Mouse (Mus musculus): ENCODE measurements around the gene Nrap. TPM values are rescaled to one million over a fixed set of nuclear protein-coding genes. Genes with fewer than 3 reads are reported as not detected.

Gene Nrap
- 0.38 and 0.61 TPM in 2 replicates for polyA plus RNA-seq (2016; fragmentation: Nextera tagmentation; extraction: Ambion mirVana)

DNA sequence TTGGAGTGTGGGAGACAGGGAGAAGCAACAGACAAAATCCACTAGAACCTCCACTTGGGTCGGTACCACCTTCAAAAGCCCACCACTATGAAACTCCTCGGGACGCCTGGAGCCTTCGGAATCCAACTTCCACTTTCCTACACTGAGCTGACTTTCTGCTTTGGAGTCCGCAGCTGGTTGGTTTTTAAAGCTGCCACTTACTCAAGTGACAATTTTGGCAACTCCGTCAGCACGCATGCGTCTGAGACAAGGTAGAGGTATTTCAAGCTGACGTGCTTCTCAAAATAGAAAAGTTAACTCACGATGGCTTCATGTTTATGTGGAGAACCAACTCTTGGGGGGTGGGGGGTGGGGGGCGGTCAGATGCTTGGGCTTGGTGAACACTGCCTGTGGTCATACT, at the start of gene Nrap:
Nrap (minus strand) TSS at position 159 of the 400 bp plus-strand sequence.
- no peaks in the 10 kb centered on the region for H3K4me1 ChIP-seq (replicated peaks)
- WGBS, result 86% methylated on average over 11 of the region's 11 CpGs
- H3K4me3 ChIP-seq (replicated peaks), result no peak within 1 kb of the TSS
- no peak within 1 kb of the TSS for H3K4me2 ChIP-seq
- H3K36me3 ChIP-seq, result no peaks in the 10 kb centered on the region
- ATAC-seq (ENCODE audit: insufficient number of reproducible peaks, insufficient read depth, low FRiP score, low TSS enrichment, low read depth), result no peak
- no peak within 1 kb of the TSS for H3K27ac ChIP-seq
- H3K9ac ChIP-seq (replicated peaks), result no peak within 1 kb of the TSS
- H3K27me3 ChIP-seq, result peaks cover 1% of the 10 kb centered on the region; the same call in 1 of the 2 replicates
- no peaks in the 10 kb centered on the region for H3K9me3 ChIP-seq

DNA sequence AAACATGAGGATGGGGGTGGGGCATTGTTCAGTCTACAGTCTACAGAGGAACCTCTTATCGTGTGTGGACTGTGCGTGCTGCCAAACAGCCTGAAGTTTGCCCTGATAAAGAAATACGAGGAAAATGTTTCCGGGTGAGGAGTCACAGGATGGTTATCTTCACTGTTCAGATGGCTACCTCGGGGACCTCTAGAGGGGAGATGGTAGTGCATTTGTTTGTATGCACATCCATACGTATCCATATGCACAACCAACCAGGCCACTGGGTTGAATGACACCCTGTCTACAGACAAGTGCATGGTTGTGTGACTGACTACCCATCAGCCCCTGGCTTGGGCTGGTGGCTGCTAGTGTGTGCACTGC, 49.2 kb upstream of the Nrap start:
- H3K4me3 ChIP-seq (replicated peaks), result no peak overlapping the region
- H3K36me3 ChIP-seq, result peaks cover 41% of the 10 kb centered on the region
- 0 out of 2 replicates have a peak overlapping the region, but pooled peaks have one; percentile 37 for H3K27ac ChIP-seq
- H3K4me1 ChIP-seq (replicated peaks), result no peaks in the 10 kb centered on the region
- no peaks in the 10 kb centered on the region for H3K27me3 ChIP-seq
- 89% methylated on average over 6 of the region's 6 CpGs for WGBS
- ATAC-seq (ENCODE audit: insufficient number of reproducible peaks, insufficient read depth, low FRiP score, low TSS enrichment, low read depth), result no peak
- no peak overlapping the region for H3K4me2 ChIP-seq
- no peaks in the 10 kb centered on the region for H3K9me3 ChIP-seq
- H3K9ac ChIP-seq (replicated peaks), result no peak overlapping the region

GRCm38 (mm10) chr19:56438357-56439071, 48.7 kb upstream of the Nrap start:
- Histone ChIP-seq H3K9me3 (no peaks in the 10 kb centered on the region), H3K4me1 (replicated peaks) (no peaks in the 10 kb centered on the region), H3K36me3 (peaks cover 47% of the 10 kb centered on the region), H3K9ac (replicated peaks) (no peak overlapping the region), H3K4me2 (no peak overlapping the region), H3K27ac (0 out of 2 replicates have a peak overlapping the region, but pooled peaks have one; percentile 37), H3K4me3 (replicated peaks) (no peak overlapping the region), H3K27me3 (no peaks in the 10 kb centered on the region)
- ATAC-seq (ENCODE audit: insufficient number of reproducible peaks, insufficient read depth, low FRiP score, low TSS enrichment, low read depth), result no peak
- 88% methylated on average over 7 of the region's 7 CpGs for WGBS

DNA sequence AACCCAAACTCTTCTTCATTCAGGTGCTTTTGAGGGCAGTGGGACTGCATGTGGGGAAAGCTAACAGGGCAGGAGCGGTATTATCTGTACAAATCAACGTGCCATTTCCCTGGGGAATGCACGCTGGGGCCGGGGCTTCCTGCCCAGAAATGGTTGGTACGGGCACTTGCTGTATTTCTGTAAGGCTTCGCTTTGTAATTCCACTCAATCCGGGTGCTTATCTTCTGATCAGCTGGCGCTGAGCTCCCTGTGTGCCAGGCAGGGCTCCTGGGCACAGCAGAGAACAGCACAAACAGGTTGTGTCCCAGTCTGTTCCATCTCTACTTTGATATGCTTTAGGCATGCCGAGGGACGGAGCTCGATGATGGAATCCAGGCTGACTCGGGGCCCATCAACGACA, 46.5 kb upstream of the Nrap start:
- no peaks in the 10 kb centered on the region for H3K27me3 ChIP-seq
- no peak for ATAC-seq (ENCODE audit: insufficient number of reproducible peaks, insufficient read depth, low FRiP score, low TSS enrichment, low read depth)
- peaks cover 43% of the 10 kb centered on the region for H3K36me3 ChIP-seq
- 87% methylated on average over 13 of the region's 13 CpGs for WGBS
- no peak overlapping the region for H3K4me2 ChIP-seq
- H3K9me3 ChIP-seq, result no peaks in the 10 kb centered on the region
- H3K9ac ChIP-seq (replicated peaks), result no peak overlapping the region
- no peaks in the 10 kb centered on the region; the same call in none of the 2 replicates for H3K4me1 ChIP-seq (replicated peaks)
- no peak overlapping the region for H3K4me3 ChIP-seq (replicated peaks)
- H3K27ac ChIP-seq, result no peak overlapping the region

- 94% methylated on average over 7 of the region's 7 CpGs for WGBS
- Histone ChIP-seq H3K4me1 (replicated peaks) (peaks cover 4% of the 10 kb centered on the region), H3K9me3 (no peaks in the 10 kb centered on the region), H3K9ac (replicated peaks) (no peak overlapping the region), H3K27me3 (no peaks in the 10 kb centered on the region), H3K36me3 (peaks cover 27% of the 10 kb centered on the region), H3K27ac (no peak overlapping the region), H3K4me3 (replicated peaks) (no peak overlapping the region), H3K4me2 (no peak overlapping the region)
- ATAC-seq (ENCODE audit: insufficient number of reproducible peaks, insufficient read depth, low FRiP score, low TSS enrichment, low read depth), result no peak
Measured at GRCm38 (mm10) chr19:56433581-56433980, 43.7 kb upstream of the Nrap start.

DNA sequence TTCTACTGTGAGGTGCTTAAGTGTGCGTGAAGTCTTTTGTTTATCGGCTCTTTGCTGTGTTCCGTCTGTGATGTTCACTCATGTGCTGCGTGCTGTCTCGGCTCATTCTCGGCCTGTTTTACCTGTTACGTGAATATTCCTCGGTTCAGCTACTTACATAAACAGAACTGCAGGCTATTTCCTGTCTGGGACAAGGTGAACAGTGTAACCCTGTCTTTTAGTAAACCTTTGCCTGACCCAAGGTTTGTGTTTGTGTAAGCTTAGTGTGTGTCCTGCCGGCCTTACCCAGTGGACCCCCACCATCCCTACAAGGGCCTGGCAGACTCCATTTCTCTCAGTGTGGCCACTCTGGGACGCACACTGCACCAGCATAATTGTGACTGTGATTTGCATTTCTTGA, 42.9 kb upstream of the Nrap start:
- Histone ChIP-seq H3K4me1 (replicated peaks) (peaks cover 4% of the 10 kb centered on the region), H3K27me3 (no peaks in the 10 kb centered on the region), H3K9me3 (no peaks in the 10 kb centered on the region), H3K4me3 (replicated peaks) (no peak overlapping the region), H3K9ac (replicated peaks) (no peak overlapping the region; the same call in 1 of the 2 replicates), H3K27ac (0 out of 2 replicates have a peak overlapping the region, but pooled peaks have one; percentile 12), H3K4me2 (no peak overlapping the region), H3K36me3 (peaks cover 27% of the 10 kb centered on the region)
- ATAC-seq (ENCODE audit: insufficient number of reproducible peaks, insufficient read depth, low FRiP score, low TSS enrichment, low read depth), result no peak
- WGBS, result 76% methylated on average over 10 of the region's 10 CpGs

GRCm38 (mm10) chr19:56430369-56430768, 40.5 kb upstream of the Nrap start:
- no peak for ATAC-seq (ENCODE audit: insufficient number of reproducible peaks, insufficient read depth, low FRiP score, low TSS enrichment, low read depth)
- WGBS, result 59% methylated on average over 8 of the region's 8 CpGs
- H3K4me1 ChIP-seq (replicated peaks), result peaks cover 4% of the 10 kb centered on the region
- H3K4me2 ChIP-seq, result no peak overlapping the region
- H3K9ac ChIP-seq (replicated peaks), result no peak overlapping the region
- H3K9me3 ChIP-seq, result no peaks in the 10 kb centered on the region
- peaks cover 11% of the 10 kb centered on the region for H3K36me3 ChIP-seq
- H3K27me3 ChIP-seq, result no peaks in the 10 kb centered on the region
- H3K4me3 ChIP-seq (replicated peaks), result no peak overlapping the region
- H3K27ac ChIP-seq, result no peak overlapping the region

DNA sequence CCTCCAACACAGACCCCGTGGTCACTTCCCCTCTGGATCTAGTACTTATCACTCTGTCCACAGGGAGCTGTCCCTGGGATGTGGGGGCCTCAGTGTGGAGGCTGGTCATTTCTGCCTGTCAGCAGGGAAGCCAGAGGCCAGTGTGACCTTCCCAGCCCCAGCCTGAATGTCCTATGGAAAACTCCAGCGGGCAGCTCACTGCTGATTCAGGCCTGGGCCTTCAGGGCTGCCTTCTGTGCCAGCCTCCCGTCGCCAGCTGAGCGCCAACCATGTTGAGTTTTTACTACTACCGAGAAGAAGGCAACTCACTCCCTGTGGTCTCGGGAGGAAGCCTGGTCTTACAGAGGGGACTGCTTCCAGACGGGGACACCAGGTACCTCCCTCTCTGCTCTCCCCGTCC, 35.7 kb upstream of the Nrap start:
- no peak for ATAC-seq (ENCODE audit: insufficient number of reproducible peaks, insufficient read depth, low FRiP score, low TSS enrichment, low read depth)
- Histone ChIP-seq H3K4me1 (replicated peaks) (peaks cover 12% of the 10 kb centered on the region), H3K9me3 (no peaks in the 10 kb centered on the region), H3K4me3 (replicated peaks) (no peak overlapping the region), H3K36me3 (no peaks in the 10 kb centered on the region), H3K9ac (replicated peaks) (no peak overlapping the region), H3K27me3 (no peaks in the 10 kb centered on the region), H3K4me2 (no peak overlapping the region), H3K27ac (no peak overlapping the region)
- 73% methylated on average over 9 of the region's 9 CpGs for WGBS

DNA sequence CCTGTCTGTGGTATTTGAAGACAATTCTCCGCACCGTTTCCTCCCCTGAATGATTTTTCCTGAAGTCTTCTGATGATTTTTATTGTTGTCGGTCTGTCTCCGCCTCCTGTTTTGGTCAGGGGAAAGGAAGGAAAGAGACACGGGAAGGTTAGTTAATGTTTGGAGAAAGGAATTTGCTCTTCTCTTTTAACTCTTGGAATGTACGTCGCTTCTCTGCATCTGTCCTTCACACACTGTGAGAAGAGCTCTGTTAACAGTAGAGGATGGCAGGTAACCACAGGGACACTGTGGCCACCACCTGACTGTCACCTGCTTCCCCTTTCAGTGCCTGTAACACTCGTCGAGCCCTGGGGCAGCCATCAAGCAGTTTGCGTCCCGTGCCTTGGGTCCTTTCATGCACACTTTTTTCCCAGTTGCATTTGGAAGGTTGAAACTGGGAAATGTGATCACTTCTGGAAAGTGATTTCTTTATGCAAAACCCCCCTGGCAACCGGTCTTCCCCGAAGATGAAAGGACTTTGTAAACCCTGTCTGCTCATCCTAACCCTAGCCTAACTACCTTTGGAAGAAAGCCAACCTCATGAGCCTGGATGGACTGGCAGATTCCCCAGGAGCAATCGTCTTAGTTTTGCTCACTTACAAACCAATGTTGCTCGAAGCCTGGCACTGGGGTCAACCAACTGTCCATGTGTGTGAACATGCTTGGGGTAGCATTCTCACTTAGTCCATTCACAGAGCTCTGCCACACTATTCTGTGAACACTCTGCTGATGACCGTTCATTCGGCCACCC, 35.0 kb upstream of the Nrap start:
- 83% methylated on average over 17 of the region's 17 CpGs for WGBS
- no peak for ATAC-seq (ENCODE audit: insufficient number of reproducible peaks, insufficient read depth, low FRiP score, low TSS enrichment, low read depth)

GRCm38 (mm10) chr19:56423370-56423769, 33.5 kb upstream of the Nrap start:
- H3K9ac ChIP-seq (replicated peaks), result no peak overlapping the region
- no peak for ATAC-seq (ENCODE audit: insufficient number of reproducible peaks, insufficient read depth, low FRiP score, low TSS enrichment, low read depth)
- no peaks in the 10 kb centered on the region for H3K9me3 ChIP-seq
- no peak overlapping the region for H3K4me3 ChIP-seq (replicated peaks)
- no peaks in the 10 kb centered on the region for H3K36me3 ChIP-seq
- H3K27ac ChIP-seq, result peak overlapping the region; percentile 46; the same call in 1 of the 2 replicates
- WGBS, result 48% methylated on average over 12 of the region's 12 CpGs
- H3K4me2 ChIP-seq, result 0 out of 2 replicates have a peak overlapping the region, but pooled peaks have one; percentile 15
- H3K4me1 ChIP-seq (replicated peaks), result peaks cover 18% of the 10 kb centered on the region
- H3K27me3 ChIP-seq, result no peaks in the 10 kb centered on the region

More for the DNA sequence above, 35.0 kb upstream of the Nrap start:
- Histone ChIP-seq H3K4me1 (replicated peaks) (peaks cover 11% of the 10 kb centered on the region), H3K27ac (no peak overlapping the region), H3K27me3 (no peaks in the 10 kb centered on the region), H3K4me2 (no peak overlapping the region), H3K9ac (replicated peaks) (no peak overlapping the region), H3K4me3 (replicated peaks) (no peak overlapping the region), H3K36me3 (no peaks in the 10 kb centered on the region), H3K9me3 (no peaks in the 10 kb centered on the region)
